ENCODE assay signal across 8 mouse cellular contexts in genomic region chr15:32781609-32782008, GRCm38 (mm10).
DNase-seq lines count a peak whose midpoint lies in the region; ATAC-seq and TF ChIP-seq lines count a peak whose summit lies in the region.
"Not testable (repeated sequence)": the region's sequence is repeated elsewhere in the genome, so short reads cannot be mapped to it uniquely, and the experiment has no call there.

No protein-coding gene starts in this region.

- H3K4me3 ChIP-seq in embryonic facial prominence, embryonic 11.5 days (ENCODE audit: low read depth, low read length); embryonic facial prominence, embryonic 15.5 days (replicated peaks); hindbrain, postnatal 0 days (ENCODE audit: low read length); kidney, postnatal 0 days (replicated peaks; ENCODE audit: low read depth, low read length); lung, postnatal 0 days (ENCODE audit: low read depth, low read length); stomach, embryonic 15.5 days (replicated peaks): not testable (repeated sequence)
- peak overlapping the region; percentile 64 for H3K4me3 ChIP-seq in limb, embryonic 13.5 days
- H3K4me3 ChIP-seq in lung, embryonic 14.5 days (ENCODE audit: low read depth, low read length) = peak overlapping the region; percentile 57

- not testable (repeated sequence) for H3K4me2 ChIP-seq in embryonic facial prominence, embryonic 11.5 days (ENCODE audit: low read depth, low read length); kidney, postnatal 0 days (ENCODE audit: low read length); lung, postnatal 0 days (replicated peaks; ENCODE audit: low read depth, low read length)
- H3K4me2 ChIP-seq in embryonic facial prominence, embryonic 15.5 days (replicated peaks) = 0 out of 2 replicates have a peak overlapping the region, but pooled peaks have one; percentile 36
- H3K4me2 ChIP-seq in hindbrain, postnatal 0 days (ENCODE audit: low read depth, low read length) = peak overlapping the region; percentile 36; the same call in 1 of the 2 replicates
- peak overlapping the region; percentile 75 for H3K4me2 ChIP-seq in limb, embryonic 13.5 days (replicated peaks)
- peak overlapping the region; percentile 64 for H3K4me2 ChIP-seq in lung, embryonic 14.5 days
- H3K4me2 ChIP-seq in stomach, embryonic 15.5 days = peak overlapping the region; percentile 48; the same call in 1 of the 2 replicates

- not testable (repeated sequence) for H3K27me3 ChIP-seq in embryonic facial prominence, embryonic 11.5 days (ENCODE audit: control insufficient read depth, insufficient read depth, low read length); embryonic facial prominence, embryonic 15.5 days; hindbrain, postnatal 0 days (ENCODE audit: insufficient read depth, low read length); kidney, postnatal 0 days (ENCODE audit: insufficient read depth, low read length); limb, embryonic 13.5 days; lung, embryonic 14.5 days (ENCODE audit: insufficient read depth, low read length); lung, postnatal 0 days (replicated peaks; ENCODE audit: insufficient read depth, low read length); stomach, embryonic 15.5 days (replicated peaks)

- not testable (repeated sequence) for H3K36me3 ChIP-seq in embryonic facial prominence, embryonic 11.5 days (replicated peaks; ENCODE audit: control insufficient read depth, insufficient read depth, low read depth, low read length); embryonic facial prominence, embryonic 15.5 days; hindbrain, postnatal 0 days (ENCODE audit: insufficient read depth, low read length); kidney, postnatal 0 days (ENCODE audit: insufficient read depth, low read length); lung, embryonic 14.5 days (ENCODE audit: insufficient read depth); lung, postnatal 0 days (ENCODE audit: insufficient read depth, low read length); stomach, embryonic 15.5 days
- H3K36me3 ChIP-seq in limb, embryonic 13.5 days = peaks cover 13% of the 10 kb centered on the region

- not testable (repeated sequence) for ATAC-seq in embryonic facial prominence, embryonic 11.5 days (replicated peaks; ENCODE audit: insufficient number of reproducible peaks, low FRiP score, low TSS enrichment, low read depth); embryonic facial prominence, embryonic 15.5 days (ENCODE audit: insufficient number of reproducible peaks, low FRiP score, low TSS enrichment, low read depth); hindbrain, postnatal 0 days; kidney, postnatal 0 days (replicated peaks; ENCODE audit: low FRiP score, low read depth); limb, embryonic 13.5 days (ENCODE audit: low FRiP score, low read depth)
- peak; percentile 68 for ATAC-seq in lung, embryonic 14.5 days (ENCODE audit: insufficient read depth)
- peak; percentile 6; the same call in 1 of the 2 replicates for ATAC-seq in lung, postnatal 0 days
- 0 out of 2 replicates have a peak, but pooled peaks have one; percentile 40 for ATAC-seq in stomach, embryonic 15.5 days (ENCODE audit: insufficient read depth, low FRiP score, low read depth)

- H3K9ac ChIP-seq in embryonic facial prominence, embryonic 11.5 days (replicated peaks; ENCODE audit: low read length); embryonic facial prominence, embryonic 15.5 days; hindbrain, postnatal 0 days (replicated peaks; ENCODE audit: low read length); kidney, postnatal 0 days (ENCODE audit: low read depth, low read length); limb, embryonic 13.5 days; lung, embryonic 14.5 days; lung, postnatal 0 days (replicated peaks; ENCODE audit: low read depth); stomach, embryonic 15.5 days: not testable (repeated sequence)

- TF ChIP-seq EP300 in lung, postnatal 0 days (IDR thresholded peaks at IDR 0.05) = 0 out of 2 replicates have a peak, but pooled peaks have one; percentile 32

- not testable (repeated sequence) for H3K9me3 ChIP-seq in embryonic facial prominence, embryonic 11.5 days (replicated peaks; ENCODE audit: control insufficient read depth, low read length); embryonic facial prominence, embryonic 15.5 days (replicated peaks); hindbrain, postnatal 0 days (ENCODE audit: low read length); kidney, postnatal 0 days (replicated peaks; ENCODE audit: low read length); limb, embryonic 13.5 days; lung, embryonic 14.5 days (ENCODE audit: low read depth, low read length); lung, postnatal 0 days (ENCODE audit: low read length); stomach, embryonic 15.5 days

- TF ChIP-seq CTCF in hindbrain, postnatal 0 days (IDR thresholded peaks at IDR 0.05; ENCODE audit: low read depth); kidney, postnatal 0 days (IDR thresholded peaks at IDR 0.05; ENCODE audit: low read depth); lung, embryonic 14.5 days (IDR thresholded peaks at IDR 0.05; ENCODE audit: low read depth); lung, postnatal 0 days (IDR thresholded peaks at IDR 0.05): not testable (repeated sequence)

- not testable (repeated sequence) for H3K4me1 ChIP-seq in embryonic facial prominence, embryonic 11.5 days (ENCODE audit: control insufficient read depth, insufficient read depth, low read length); embryonic facial prominence, embryonic 15.5 days; hindbrain, postnatal 0 days (ENCODE audit: insufficient read depth, low read length); kidney, postnatal 0 days (replicated peaks; ENCODE audit: insufficient read depth, low read length); lung, embryonic 14.5 days (ENCODE audit: insufficient read depth); lung, postnatal 0 days (ENCODE audit: insufficient read depth, low read depth, low read length); stomach, embryonic 15.5 days
- H3K4me1 ChIP-seq in limb, embryonic 13.5 days = peaks cover 11% of the 10 kb centered on the region

- DNase-seq in embryonic facial prominence, embryonic 11.5 days (ENCODE audit: low spot score) = peak; percentile 13
- not testable (repeated sequence) for DNase-seq in hindbrain, postnatal 0 days (ENCODE audit: low spot score)
- DNase-seq in kidney, postnatal 0 days (ENCODE audit: low spot score) = peak; percentile 30
- peak; percentile 86 for DNase-seq in lung, embryonic 14.5 days
- peak; percentile 27 for DNase-seq in lung, postnatal 0 days (ENCODE audit: low spot score)

- WGBS in embryonic facial prominence, embryonic 11.5 days = 56% methylated on average over 1 of the region's 1 CpGs
- 34% methylated on average over 1 of the region's 1 CpGs for WGBS in embryonic facial prominence, embryonic 15.5 days
- 32% methylated on average over 1 of the region's 1 CpGs for WGBS in hindbrain, postnatal 0 days
- 59% methylated on average over 1 of the region's 1 CpGs for WGBS in kidney, postnatal 0 days
- 50% methylated on average over 1 of the region's 1 CpGs for WGBS in limb, embryonic 13.5 days
- 30% methylated on average over 1 of the region's 1 CpGs for WGBS in lung, embryonic 14.5 days
- WGBS in lung, postnatal 0 days = 15% methylated on average over 1 of the region's 1 CpGs
- WGBS in stomach, embryonic 15.5 days = 22% methylated on average over 1 of the region's 1 CpGs

- not testable (repeated sequence) for H3K27ac ChIP-seq in embryonic facial prominence, embryonic 11.5 days (replicated peaks; ENCODE audit: low read depth, low read length); embryonic facial prominence, embryonic 15.5 days (replicated peaks); hindbrain, postnatal 0 days; kidney, postnatal 0 days; limb, embryonic 13.5 days; lung, postnatal 0 days (ENCODE audit: low read length)
- H3K27ac ChIP-seq in lung, embryonic 14.5 days (ENCODE audit: low read depth) = peak overlapping the region; percentile 70; the same call in 1 of the 2 replicates
- peak overlapping the region; percentile 54; the same call in 1 of the 2 replicates for H3K27ac ChIP-seq in stomach, embryonic 15.5 days
